Mouse (Mus musculus) activated CD4-positive, CD25-positive, alpha-beta regulatory T cell, adult 4 months (primary cell): ENCODE results near the gene Serpinb8. TPM values are rescaled to one million over a fixed set of nuclear protein-coding genes. Genes with fewer than 3 reads are reported as not detected.

ENCODE experiments used
- ATAC-seq: one replicate; pipeline ENCODE4 v1.8.0; 2017
- polyA plus RNA-seq, 2 experiments: library from polyadenylated mRNA; unstranded; fragments of 100-300 nt; shearing (Covaris generic); gene quantifications; one replicate each; pipeline ENCODE4 v1.2.1; 2017

Gene Serpinb8
- polyA plus RNA-seq, 2 experiments from 2014 or later = not detected

DNA sequence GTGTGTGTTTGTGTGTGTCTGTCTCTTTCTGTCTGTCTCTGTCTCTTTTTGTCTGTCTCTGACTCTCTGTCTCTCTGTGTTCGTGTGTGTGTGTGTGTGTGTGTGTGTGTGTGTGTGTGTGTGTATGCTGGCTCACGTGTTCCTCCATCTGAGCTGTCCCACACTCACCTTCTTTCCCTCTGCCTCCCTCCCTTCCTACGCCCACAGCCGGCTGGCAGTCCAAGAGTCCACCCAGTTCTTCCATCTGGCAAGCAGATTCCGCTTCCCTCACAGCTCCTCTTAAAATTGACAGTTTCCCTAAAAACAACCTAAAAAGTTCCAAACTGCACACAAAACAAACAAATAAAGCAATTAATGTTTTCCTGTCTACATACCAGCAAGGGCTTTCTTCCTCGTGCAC is 55.3 kb downstream of the Serpinb8 start:
- no peak for ATAC-seq

DNA sequence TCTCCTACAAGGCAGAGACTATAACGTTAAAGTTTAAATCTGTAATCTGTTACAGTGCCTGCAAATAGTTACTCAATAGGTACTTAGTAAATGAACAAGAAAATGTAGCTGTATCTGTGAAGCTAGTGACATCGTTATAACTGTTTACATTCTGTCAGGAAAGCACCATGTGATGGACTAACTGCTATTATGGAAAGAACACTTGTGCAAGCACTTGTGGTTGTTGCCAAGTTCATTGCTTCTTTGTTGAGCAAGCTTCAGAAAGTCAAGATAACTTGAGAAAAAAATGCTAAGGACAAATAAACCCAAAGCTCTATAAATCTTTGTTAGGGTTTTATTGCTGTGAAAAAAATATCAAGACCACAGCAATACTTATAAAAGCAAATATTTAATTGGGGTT is 67.9 kb downstream of the Serpinb8 start:
- ATAC-seq = no peak

Other genes with a start within 250 kb of the Serpinb8 start
- gene Serpinb11, start 228.8 kb upstream of the Serpinb8 start, polyA plus RNA-seq = not detected
- not detected for gene Serpinb7, start 190.4 kb upstream of the Serpinb8 start, polyA plus RNA-seq
- gene Serpinb2, start 78.6 kb upstream of the Serpinb8 start, polyA plus RNA-seq = not detected